Mouse (Mus musculus) heart, postnatal 4 days (tissue): ENCODE data around the gene Dok7. TPM values are rescaled to one million over a fixed set of nuclear protein-coding genes. Genes with fewer than 3 reads are reported as not detected.

Experiments used
- DNase-seq: peaks from one replicate; pipeline ENCODE4 v3.0.0; 2021
- total RNA-seq, 2 experiments: library from RNA; stranded (reverse); gene quantifications; 2 replicates each; pipeline ENCODE4 v1.2.3; 2021

The Dok7 gene
- 10 to 100 TPM; 28.1 to 28.5 TPM for total RNA-seq

- peak; percentile 74 for DNase-seq
Measured at GRCm38 (mm10) chr5:35056604-35057432, at the start of gene Dok7. Gene Dok7, plus strand, starts transcription at chr5:35056766.

GRCm38 (mm10) chr5:35009163-35009562, 47.4 kb upstream of the Dok7 start:
- DNase-seq = peak; percentile 44

- DNase-seq = peak; percentile 43
Measured at GRCm38 (mm10) chr5:35010656-35011055, 45.9 kb upstream of the Dok7 start.

- no peak for DNase-seq
Measured at GRCm38 (mm10) chr5:35011156-35011923, 45.2 kb upstream of the Dok7 start.

GRCm38 (mm10) chr5:35014036-35014435, 42.5 kb upstream of the Dok7 start:
- DNase-seq = no peak

- DNase-seq = no peak
Measured at GRCm38 (mm10) chr5:35019673-35020300, 36.8 kb upstream of the Dok7 start.

GRCm38 (mm10) chr5:35020410-35021241, 35.9 kb upstream of the Dok7 start:
- no peak for DNase-seq

- DNase-seq = peak; percentile 79
Measured at GRCm38 (mm10) chr5:35024975-35025374, 31.6 kb upstream of the Dok7 start.

- no peak for DNase-seq
Measured at GRCm38 (mm10) chr5:35029303-35029702, 27.3 kb upstream of the Dok7 start.

- no peak for DNase-seq
Measured at GRCm38 (mm10) chr5:35029755-35030154, 26.8 kb upstream of the Dok7 start.

- peak; percentile 38 for DNase-seq
Measured at GRCm38 (mm10) chr5:35033068-35033467, 23.5 kb upstream of the Dok7 start.

- DNase-seq = no peak
Measured at GRCm38 (mm10) chr5:35033619-35034018, 22.9 kb upstream of the Dok7 start.

- DNase-seq = no peak
Measured at GRCm38 (mm10) chr5:35035141-35035540, 21.4 kb upstream of the Dok7 start.

- peak; percentile 53 for DNase-seq
Measured at GRCm38 (mm10) chr5:35035795-35036194, 20.8 kb upstream of the Dok7 start.

- no peak for DNase-seq
Measured at GRCm38 (mm10) chr5:35037438-35037837, 19.1 kb upstream of the Dok7 start.

- no peak for DNase-seq
Measured at GRCm38 (mm10) chr5:35041268-35041829, 15.2 kb upstream of the Dok7 start, which contains the start of gene Hgfac. Gene Hgfac, plus strand, starts transcription at chr5:35041509.

- no peak for DNase-seq
Measured at GRCm38 (mm10) chr5:35042431-35043109, 14.0 kb upstream of the Dok7 start.

GRCm38 (mm10) chr5:35043110-35043451, 13.5 kb upstream of the Dok7 start:
- DNase-seq = peak; percentile 88

- no peak for DNase-seq
Measured at GRCm38 (mm10) chr5:35050541-35050940, 6.0 kb upstream of the Dok7 start.

- no peak for DNase-seq
Measured at GRCm38 (mm10) chr5:35054628-35055027, 1.9 kb upstream of the Dok7 start.

- DNase-seq = peak; percentile 71
Measured at GRCm38 (mm10) chr5:35055076-35055475, 1.5 kb upstream of the Dok7 start.
